Mouse (Mus musculus) small intestine, adult 2 months (tissue): ENCODE measurements around the gene Vti1a.

ENCODE experiments used
- CTCF ChIP-seq: fragments of 200-500 bp; IDR thresholded peaks from 2 replicates; pipeline ENCODE4 v1.5.1; 2012; ENCODE audit warnings: low read depth, mild to moderate bottlenecking, control low read depth, inconsistent platforms, low read length, moderate library complexity, mixed read lengths; ENCODE audit not compliant: insufficient replicate concordance, insufficient read length; ENCODE audit errors: extremely low read depth
- POLR2A ChIP-seq: fragments of 200-500 bp; IDR thresholded peaks from 2 replicates; pipeline ENCODE4 v1.6.1; 2012; ENCODE audit warnings: low read depth, mild to moderate bottlenecking, control low read depth, inconsistent platforms, low read length, moderate library complexity

- TF ChIP-seq CTCF (no peak), POLR2A (no peak)
These were observed 334.9 kb downstream of the Vti1a start for GRCm38 (mm10) chr19:55651017-55651416.
